Comparison of ENCODE assay signal across 10 mouse cellular contexts in genomic region chr9:58457481-58457955, GRCm38 (mm10). TPM values are rescaled to one million over a fixed set of nuclear protein-coding genes. Genes with fewer than 3 reads are reported as not detected.
DNase-seq lines count a peak whose midpoint lies in the region; ATAC-seq lines count a peak whose summit lies in the region.
"Had no signal": no experiment of that assay in that cellular context is flagged by ENCODE, and none has a peak within 500 bp of the region (broad histone marks: within the 10 kb centered on the region; RNA-seq: fewer than 3 reads in every experiment).

No protein-coding gene starts in this region.

- no peaks in the 10 kb centered on the region for H3K9me3 ChIP-seq in neural tube, embryonic 12.5 days
- H3K9me3 ChIP-seq in forebrain, embryonic 11.5 days (ENCODE audit: control insufficient read depth, low read length), result no peaks in the 10 kb centered on the region
- no peaks in the 10 kb centered on the region for H3K9me3 ChIP-seq in stomach, embryonic 16.5 days (replicated peaks; ENCODE audit: control insufficient read depth, low read length)
- H3K9me3 ChIP-seq: liver, embryonic 13.5 days had no signal

- H3K9ac ChIP-seq in neural tube, embryonic 12.5 days, result no peak overlapping the region
- H3K9ac ChIP-seq in forebrain, embryonic 11.5 days (ENCODE audit: low read length), result no peak overlapping the region
- no peak overlapping the region for H3K9ac ChIP-seq in stomach, embryonic 16.5 days (ENCODE audit: low read length)
- H3K9ac ChIP-seq: liver, embryonic 13.5 days had no signal

- H3K4me2 ChIP-seq in neural tube, embryonic 12.5 days (replicated peaks), result no peak overlapping the region
- H3K4me2 ChIP-seq in forebrain, embryonic 11.5 days (ENCODE audit: low read depth, low read length, severe bottlenecking), result no peak overlapping the region
- no peak overlapping the region for H3K4me2 ChIP-seq in stomach, embryonic 16.5 days (ENCODE audit: low read depth, low read length)
- H3K4me2 ChIP-seq: liver, embryonic 13.5 days had no signal

- no peaks in the 10 kb centered on the region; the same call in 1 of the 2 replicates for H3K27me3 ChIP-seq in neural tube, embryonic 12.5 days (replicated peaks)
- no peaks in the 10 kb centered on the region for H3K27me3 ChIP-seq in forebrain, embryonic 11.5 days (ENCODE audit: control insufficient read depth, insufficient read depth, low read length)
- H3K27me3 ChIP-seq in stomach, embryonic 16.5 days (ENCODE audit: control insufficient read depth, insufficient read depth, low read length), result no peaks in the 10 kb centered on the region

- ATAC-seq in neural tube, embryonic 12.5 days (ENCODE audit: low FRiP score, low read depth), result peak; percentile 63
- ATAC-seq in forebrain, embryonic 11.5 days (replicated peaks; ENCODE audit: low FRiP score), result peak; percentile 71
- peak; percentile 60; the same call in 1 of the 2 replicates for ATAC-seq in stomach, embryonic 16.5 days (ENCODE audit: insufficient read depth, low FRiP score)

- WGBS in neural tube, embryonic 12.5 days, result 61% methylated on average over 7 of the region's 7 CpGs
- 45% methylated on average over 7 of the region's 7 CpGs for WGBS in forebrain, embryonic 11.5 days
- WGBS in stomach, embryonic 16.5 days, result 65% methylated on average over 7 of the region's 7 CpGs

- H3K27ac ChIP-seq in neural tube, embryonic 12.5 days, result no peak overlapping the region
- H3K27ac ChIP-seq in forebrain, embryonic 11.5 days (ENCODE audit: low read depth, low read length), result peak overlapping the region; percentile 81
- no peak overlapping the region for H3K27ac ChIP-seq in stomach, embryonic 16.5 days (ENCODE audit: low read length)
- H3K27ac ChIP-seq: liver, embryonic 13.5 days had no signal

- H3K4me1 ChIP-seq in neural tube, embryonic 12.5 days, result peaks cover 20% of the 10 kb centered on the region
- peaks cover 22% of the 10 kb centered on the region for H3K4me1 ChIP-seq in forebrain, embryonic 11.5 days (replicated peaks; ENCODE audit: control insufficient read depth, insufficient read depth, low read length)
- peaks cover 8% of the 10 kb centered on the region for H3K4me1 ChIP-seq in stomach, embryonic 16.5 days (ENCODE audit: control insufficient read depth, insufficient read depth, low read length)
- H3K4me1 ChIP-seq: liver, embryonic 13.5 days had no signal

- H3K4me3 ChIP-seq in neural tube, embryonic 12.5 days, result no peak overlapping the region
- H3K4me3 ChIP-seq in forebrain, embryonic 11.5 days (ENCODE audit: low read depth, low read length), result no peak overlapping the region
- no peak overlapping the region for H3K4me3 ChIP-seq in stomach, embryonic 16.5 days (replicated peaks; ENCODE audit: low read length)
- H3K4me3 ChIP-seq: erythroblast, embryonic 14.5 days; liver, embryonic 13.5 days had no signal

- no peaks in the 10 kb centered on the region for H3K36me3 ChIP-seq in neural tube, embryonic 12.5 days
- no peaks in the 10 kb centered on the region for H3K36me3 ChIP-seq in forebrain, embryonic 11.5 days (ENCODE audit: control insufficient read depth, insufficient read depth, low read length)
- H3K36me3 ChIP-seq in stomach, embryonic 16.5 days (ENCODE audit: control insufficient read depth, insufficient read depth, low read length), result no peaks in the 10 kb centered on the region
- H3K36me3 ChIP-seq: liver, embryonic 13.5 days had no signal

- no peak for DNase-seq in neural tube, embryonic 10.5 days (ENCODE audit: extremely low spot score, low spot score)
- peak; percentile 82 for DNase-seq in forebrain, embryonic 11.5 days (ENCODE audit: low spot score)
- DNase-seq in layer of hippocampus, postnatal 14 days (ENCODE audit: low spot score in 2 of 2), result peak; percentile 64 to 77
- DNase-seq in gastrocnemius, postnatal 10 days, result no peak
- DNase-seq in ovary, postnatal 14 days (ENCODE audit: low spot score), result no peak
- no peak for DNase-seq in urinary bladder, postnatal 4 days (ENCODE audit: low spot score in 2 of 2)
- DNase-seq: liver, embryonic 13.5 days had no signal

RNA-seq across cellular contexts. Expression of gene Insyn1, which starts 30.9 kb away (rescaled TPM):
- 6.8 and 7.9 TPM in 2 replicates for polyA plus RNA-seq in neural tube, embryonic 12.5 days (2016; fragmentation: Nextera tagmentation; extraction: Ambion mirVana)
- 2.4 and 3.4 TPM in 2 replicates for polyA plus RNA-seq in forebrain, embryonic 11.5 days (2014; fragmentation: Nextera tagmentation; extraction: Ambion mirVana)
- 100 to 1,000 TPM; 187 to 197 TPM for total RNA-seq in layer of hippocampus, postnatal 14 days (2021)
- 0.32 and 0.77 TPM in 2 replicates for polyA plus RNA-seq in stomach, embryonic 16.5 days (2015; fragmentation: Nextera tagmentation; extraction: Ambion mirVana)
- total RNA-seq in gastrocnemius, postnatal 10 days (2021), result 1 to 10 TPM; 7.9 to 9.9 TPM
- polyA plus RNA-seq: erythroblast, embryonic 14.5 days had no signal

Comparison
In these comparisons a context has a peak if more than half of its experiments do, and no peak if none do; other contexts are left out.
1. DNase-seq: peak in forebrain, embryonic 11.5 days (single experiment) and layer of hippocampus, postnatal 14 days (2 of 2); none in neural tube, embryonic 10.5 days (single experiment), gastrocnemius, postnatal 10 days (single experiment), ovary, postnatal 14 days (single experiment) and urinary bladder, postnatal 4 days (0 of 2).
2. Peak in every context shown above with its lines, with median percentiles within 50 percentile points of each other: ATAC-seq.